Mouse (Mus musculus): ENCODE measurements at regions not wholly inside any gene's neighbourhood (a gene's known extent, or its start where the extent isn't known, plus 50 kb on each side); places are given as distances from the start of the nearest gene placed in this dataset.

- DNase-seq (ENCODE audit: low read depth, low spot score) = no peak
Measured at GRCm38 (mm10) chr2:51334437-51334836, 185.5 kb upstream of the Rnd3 start.

GRCm38 (mm10) chr2:51327081-51327480 is 178.2 kb upstream of the Rnd3 start:
- no peak for DNase-seq (ENCODE audit: low read depth, low spot score)

- no peak for DNase-seq (ENCODE audit: low read depth, low spot score)
Measured at GRCm38 (mm10) chr2:51321676-51322075, 172.8 kb upstream of the Rnd3 start.

GRCm38 (mm10) chr2:51316452-51316851 is 167.5 kb upstream of the Rnd3 start:
- peak; percentile 78 for DNase-seq (ENCODE audit: low read depth, low spot score)

- DNase-seq (ENCODE audit: low read depth, low spot score) = no peak
Measured at GRCm38 (mm10) chr2:51313414-51313813, 164.5 kb upstream of the Rnd3 start.

GRCm38 (mm10) chr2:51306257-51306656 is 157.3 kb upstream of the Rnd3 start:
- DNase-seq (ENCODE audit: low read depth, low spot score) = no peak

- peak; percentile 11 for DNase-seq (ENCODE audit: low read depth, low spot score)
Measured at GRCm38 (mm10) chr2:51305411-51305810, 156.5 kb upstream of the Rnd3 start.

- DNase-seq (ENCODE audit: low read depth, low spot score) = no peak
Measured at GRCm38 (mm10) chr2:51304694-51305093, 155.8 kb upstream of the Rnd3 start.

GRCm38 (mm10) chr2:51290659-51291260 is 141.8 kb upstream of the Rnd3 start:
- peak; percentile 25 for DNase-seq (ENCODE audit: low read depth, low spot score)

GRCm38 (mm10) chr2:51288678-51289077 is 139.8 kb upstream of the Rnd3 start:
- DNase-seq (ENCODE audit: low read depth, low spot score) = no peak

- no peak for DNase-seq (ENCODE audit: low read depth, low spot score)
Measured at GRCm38 (mm10) chr2:51285632-51286031, 136.7 kb upstream of the Rnd3 start.

- DNase-seq (ENCODE audit: low read depth, low spot score) = no peak
Measured at GRCm38 (mm10) chr2:51284781-51285225, 135.9 kb upstream of the Rnd3 start.

- no peak for DNase-seq (ENCODE audit: low read depth, low spot score)
Measured at GRCm38 (mm10) chr2:51279396-51280045, 130.6 kb upstream of the Rnd3 start.

GRCm38 (mm10) chr2:51278824-51279223 is 129.9 kb upstream of the Rnd3 start:
- no peak for DNase-seq (ENCODE audit: low read depth, low spot score)

- no peak for DNase-seq (ENCODE audit: low read depth, low spot score)
Measured at GRCm38 (mm10) chr2:51278356-51278755, 129.4 kb upstream of the Rnd3 start.

- no peak for DNase-seq (ENCODE audit: low read depth, low spot score)
Measured at GRCm38 (mm10) chr2:51276591-51276990, 127.7 kb upstream of the Rnd3 start.

- DNase-seq (ENCODE audit: low read depth, low spot score) = no peak
Measured at GRCm38 (mm10) chr2:51273300-51273699, 124.4 kb upstream of the Rnd3 start.

GRCm38 (mm10) chr2:51268532-51268931 is 119.6 kb upstream of the Rnd3 start:
- peak; percentile 14 for DNase-seq (ENCODE audit: low read depth, low spot score)

- no peak for DNase-seq (ENCODE audit: low read depth, low spot score)
Measured at GRCm38 (mm10) chr2:51267662-51268061, 118.8 kb upstream of the Rnd3 start.

GRCm38 (mm10) chr2:51262506-51262905 is 113.6 kb upstream of the Rnd3 start:
- DNase-seq (ENCODE audit: low read depth, low spot score) = no peak

GRCm38 (mm10) chr2:51250798-51251197 is 101.9 kb upstream of the Rnd3 start:
- no peak for DNase-seq (ENCODE audit: low read depth, low spot score)

GRCm38 (mm10) chr2:51241573-51241972 is 92.7 kb upstream of the Rnd3 start:
- no peak for DNase-seq (ENCODE audit: low read depth, low spot score)

- no peak for DNase-seq (ENCODE audit: low read depth, low spot score)
Measured at GRCm38 (mm10) chr2:51240000-51240399, 91.1 kb upstream of the Rnd3 start.
